Comparison of ENCODE assay signal across 9 mouse cellular contexts in genomic region chr7:126693256-126693655, GRCm38 (mm10). TPM values are rescaled to one million over a fixed set of nuclear protein-coding genes. Genes with fewer than 3 reads are reported as not detected.
DNase-seq lines count a peak whose midpoint lies in the region; TF ChIP-seq lines count a peak whose summit lies in the region.
"Had no signal": no experiment of that assay in that cellular context is flagged by ENCODE, and none has a peak within 500 bp of the region (broad histone marks: within the 10 kb centered on the region; RNA-seq: fewer than 3 reads in every experiment).

No protein-coding gene starts in this region.

- DNase-seq in B cell, adult 2 months = peak; percentile 92 to 93
- DNase-seq in NIH3T3 (ENCODE audit: low read depth) = peak; percentile 90
- DNase-seq in cerebellum, postnatal 14 days = peak; percentile 87 to 93
- peak; percentile 81 for DNase-seq in gastrocnemius, postnatal 14 days
- peak; percentile 74 to 90 for DNase-seq in layer of hippocampus, adult 2 months (ENCODE audit: low spot score in 2 of 2)
- peak; percentile 90 for DNase-seq in lung, postnatal 25 days (ENCODE audit: low spot score)
- DNase-seq in retina, postnatal 7 days (ENCODE audit: low read depth, low spot score) = peak; percentile 78
- DNase-seq in urinary bladder, postnatal 14 days (ENCODE audit: low spot score) = peak; percentile 87

- peak; percentile 93 for TF ChIP-seq CTCF in layer of hippocampus, adult 2 months (conservative IDR thresholded peaks at IDR 0.05)

- H3K27ac ChIP-seq in layer of hippocampus, adult 2 months = no peak overlapping the region
- H3K27ac ChIP-seq: liver, embryonic 15.5 days had no signal

- no peak overlapping the region for H3K4me3 ChIP-seq in layer of hippocampus, adult 2 months
- H3K4me3 ChIP-seq: liver, embryonic 15.5 days had no signal

- intact Hi-C loops in gastrocnemius, postnatal 14 days (cut with DNase I; ENCODE audit: low total_unique reads) = loop anchor here (5.0 kb wide), 1 partner anchor 41 kb away; no protein-coding TSS in a partner anchor

RNA-seq across cellular contexts. Expression of gene Bola2, which starts 1.9 kb away (rescaled TPM):
- total RNA-seq in gastrocnemius, postnatal 14 days (2021) = 10 to 100 TPM; 40.7 to 41.6 TPM
- total RNA-seq in layer of hippocampus, adult 2 months (2021) = 100 to 1,000 TPM; 103 to 112 TPM

RNA-seq across cellular contexts. Expression of gene Slx1b, which starts 2.3 kb away (rescaled TPM):
- total RNA-seq in gastrocnemius, postnatal 14 days (2021) = 1 to 10 TPM; 3.7 to 4.6 TPM
- total RNA-seq in layer of hippocampus, adult 2 months (2021) = 10 to 100 TPM; 18.9 to 22.3 TPM

RNA-seq across cellular contexts. Expression of gene Coro1a, which starts 14.3 kb away (rescaled TPM):
- 1 to 10 TPM; 2.7 to 3.6 TPM for total RNA-seq in gastrocnemius, postnatal 14 days (2021)
- 100 to 1,000 TPM; 130 to 135 TPM for total RNA-seq in layer of hippocampus, adult 2 months (2021)

RNA-seq across cellular contexts. Expression of gene Sult1a1, which starts 17.0 kb away (rescaled TPM):
- total RNA-seq in gastrocnemius, postnatal 14 days (2021) = 10 to 100 TPM; 20.3 to 45.9 TPM
- total RNA-seq in layer of hippocampus, adult 2 months (2021) = 1 to 10 TPM; 9.1 to 9.4 TPM

RNA-seq across cellular contexts. Expression of gene Sgf29, which starts 44.1 kb away (rescaled TPM):
- total RNA-seq in gastrocnemius, postnatal 14 days (2021) = 10 to 100 TPM; 23.2 to 24.6 TPM
- total RNA-seq in layer of hippocampus, adult 2 months (2021) = 10 to 100 TPM; 27.8 to 28.4 TPM

Comparison
In these comparisons a context has a peak if more than half of its experiments do, and no peak if none do; other contexts are left out.
1. RNA of gene Coro1a, which starts 14.3 kb away (total RNA-seq): 130 to 135 TPM in layer of hippocampus, adult 2 months; 2.7 to 3.6 TPM in gastrocnemius, postnatal 14 days; every median in the first group is over 10 times any median in the second.
2. Peak in every context shown above with its lines, with median percentiles within 50 percentile points of each other: DNase-seq.